Mouse (Mus musculus) megakaryocyte, embryonic 14.5 days (primary cell): ENCODE results near the gene Dclk1.

Experiments
- FLI1 ChIP-seq: IDR thresholded peaks from 2 replicates; pipeline ENCODE4 v1.6.1; 2012; ENCODE audit warnings: low read length, inconsistent platforms, mixed read lengths
- GATA1 ChIP-seq: IDR thresholded peaks from 3 replicates; pipeline ENCODE4 v1.6.1; 2012; ENCODE audit warnings: mixed read lengths, low read length, inconsistent platforms, borderline replicate concordance

DNA sequence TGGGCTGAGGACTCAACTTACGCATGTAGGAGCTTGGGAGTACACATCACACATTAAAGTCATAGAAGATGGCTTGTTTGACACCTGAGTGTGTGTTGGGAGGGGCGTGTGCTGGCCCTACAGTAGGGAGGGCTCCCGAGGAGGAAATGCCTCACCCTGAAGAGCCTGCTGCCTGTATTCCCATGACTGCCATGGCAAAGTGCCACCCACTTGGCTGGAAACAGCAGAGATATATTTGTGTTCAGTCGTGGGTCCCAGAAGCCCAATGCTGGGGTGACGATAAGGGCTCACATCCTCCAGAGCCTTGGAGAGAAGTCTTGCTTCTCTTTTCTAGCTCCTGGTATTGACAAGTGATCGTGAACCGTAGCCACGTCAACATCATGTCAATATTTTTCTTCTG, 116.3 kb downstream of the Dclk1 start:
- TF ChIP-seq GATA1 (no peak), FLI1 (no peak)
